Mouse (Mus musculus): Measurements from ENCODE around the gene Rnf167. TPM values are rescaled to one million over a fixed set of nuclear protein-coding genes. Genes with fewer than 3 reads are reported as not detected.

The Rnf167 gene
- polyA plus RNA-seq, 1 experiment: 265 TPM

DNA sequence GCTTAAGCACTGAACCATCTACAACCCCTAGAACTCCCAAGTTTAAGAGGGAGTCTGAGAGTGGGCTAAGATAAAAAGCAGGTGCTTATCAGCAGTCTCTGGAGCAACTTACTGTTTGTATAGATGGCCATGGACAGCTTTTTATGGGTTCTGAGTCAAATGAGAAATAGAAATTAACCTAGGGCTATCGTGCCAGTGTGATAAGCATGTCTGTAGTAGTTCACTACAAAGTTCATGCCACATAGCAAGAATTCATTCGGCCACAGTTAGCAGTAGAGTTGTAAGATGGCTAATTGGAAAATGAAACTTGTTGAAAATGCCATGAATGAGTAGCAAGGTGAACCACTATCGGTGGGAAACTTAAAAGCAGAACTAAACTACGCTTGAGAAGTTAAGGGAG, 1.5 kb downstream of the Rnf167 start:
- peak overlapping the region; percentile 82 for H3K4me3 ChIP-seq (replicated peaks; ENCODE audit: control insufficient read depth, low read depth, low read length)
- 5% methylated on average over 4 of the region's 4 CpGs for WGBS
- peaks cover 8% of the 10 kb centered on the region; the same call in 1 of the 2 replicates for H3K4me1 ChIP-seq (ENCODE audit: control insufficient read depth, insufficient read depth, low read length)
- peak overlapping the region; percentile 89; the same call in 1 of the 2 replicates for H3K27ac ChIP-seq (ENCODE audit: control insufficient read depth, insufficient read depth, low read depth, low read length, poor library complexity)
- TF ChIP-seq CTCF (IDR thresholded peaks at IDR 0.05; ENCODE audit: control insufficient read depth, insufficient read depth, low read length) (no peak), POLR2A (IDR thresholded peaks at IDR 0.05; ENCODE audit: borderline replicate concordance, control insufficient read depth, low read depth, low read length) (no peak)

DNA sequence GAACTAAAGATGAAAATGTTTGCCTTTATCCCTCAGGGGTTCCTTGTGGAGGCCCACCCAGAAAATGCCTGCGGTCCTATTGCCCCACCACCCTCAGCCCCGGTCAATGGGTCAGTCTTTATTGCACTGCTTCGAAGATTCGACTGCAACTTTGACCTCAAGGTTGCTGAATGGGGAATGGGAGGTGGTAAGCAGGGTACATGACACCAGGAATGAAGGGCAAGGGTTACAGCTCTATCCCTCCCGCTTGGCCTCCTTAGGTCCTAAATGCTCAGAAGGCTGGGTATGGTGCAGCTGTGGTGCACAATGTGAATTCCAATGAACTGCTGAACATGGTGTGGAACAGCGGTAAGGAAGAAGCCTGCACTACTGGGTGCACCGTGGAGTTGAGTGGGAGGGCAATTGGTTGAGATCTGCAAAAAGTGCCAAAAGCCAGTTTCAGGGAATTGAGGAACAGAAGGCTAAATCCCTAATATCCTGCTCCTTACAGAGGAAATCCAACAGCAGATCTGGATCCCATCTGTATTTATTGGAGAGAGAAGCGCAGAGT, 2.2 kb downstream of the Rnf167 start:
- peak overlapping the region; percentile 38 for H3K4me3 ChIP-seq (replicated peaks; ENCODE audit: control insufficient read depth, low read depth, low read length)
- H3K4me1 ChIP-seq (ENCODE audit: control insufficient read depth, insufficient read depth, low read length): peaks cover 8% of the 10 kb centered on the region; the same call in 1 of the 2 replicates
- WGBS: 73% methylated on average over 8 of the region's 8 CpGs
- TF ChIP-seq CTCF (IDR thresholded peaks at IDR 0.05; ENCODE audit: control insufficient read depth, insufficient read depth, low read length) (no peak), POLR2A (IDR thresholded peaks at IDR 0.05; ENCODE audit: borderline replicate concordance, control insufficient read depth, low read depth, low read length) (no peak)
- H3K27ac ChIP-seq (ENCODE audit: control insufficient read depth, insufficient read depth, low read depth, low read length, poor library complexity): peak overlapping the region; percentile 46; the same call in 1 of the 2 replicates

DNA sequence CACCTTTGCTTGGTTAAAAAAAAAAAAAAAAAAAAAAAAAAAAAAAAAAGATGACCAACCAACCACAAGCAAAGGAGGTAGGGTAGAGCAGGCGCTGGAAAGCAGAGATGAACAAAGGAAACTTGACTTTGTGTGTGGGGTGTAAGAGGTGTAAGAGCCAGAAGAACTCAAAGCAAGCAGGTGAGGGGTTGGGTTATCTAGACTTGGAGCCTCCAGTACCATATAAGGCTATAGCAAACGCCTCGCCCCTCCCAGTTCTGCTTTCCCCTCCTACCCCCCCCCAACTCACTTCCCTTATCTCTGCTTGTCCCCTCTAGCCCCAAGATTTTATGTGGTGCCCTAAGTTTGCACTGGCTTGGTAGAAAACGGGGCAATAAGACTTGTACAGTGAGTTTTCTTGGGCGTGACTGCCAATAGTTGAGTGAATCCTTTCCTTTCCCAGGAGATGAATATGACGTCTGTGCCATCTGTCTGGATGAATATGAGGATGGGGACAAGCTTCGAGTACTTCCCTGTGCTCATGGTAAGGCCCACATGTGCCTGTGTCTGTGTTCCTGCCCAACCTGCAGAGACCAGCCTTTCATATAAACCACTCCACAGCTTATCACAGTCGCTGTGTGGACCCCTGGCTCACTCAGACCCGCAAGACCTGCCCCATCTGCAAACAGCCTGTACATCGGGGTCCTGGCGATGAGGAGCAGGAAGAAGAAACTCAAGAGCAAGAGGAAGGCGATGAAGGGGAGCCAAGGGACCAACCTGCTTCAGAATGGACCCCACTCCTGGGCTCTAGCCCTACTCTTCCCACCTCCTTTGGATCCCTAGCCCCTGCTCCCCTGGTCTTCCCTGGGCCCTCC, 3.5 kb downstream of the Rnf167 start:
- Histone ChIP-seq H3K4me1 (ENCODE audit: control insufficient read depth, insufficient read depth, low read length) (peaks cover 8% of the 10 kb centered on the region; the same call in 1 of the 2 replicates), H3K27ac (ENCODE audit: control insufficient read depth, insufficient read depth, low read depth, low read length, poor library complexity) (peak overlapping the region; percentile 74), H3K4me3 (replicated peaks; ENCODE audit: control insufficient read depth, low read depth, low read length) (peak overlapping the region; percentile 22)
- TF ChIP-seq CTCF (IDR thresholded peaks at IDR 0.05; ENCODE audit: control insufficient read depth, insufficient read depth, low read length) (no peak), POLR2A (IDR thresholded peaks at IDR 0.05; ENCODE audit: borderline replicate concordance, control insufficient read depth, low read depth, low read length) (peak; percentile 32; the same call in 1 of the 2 replicates)
- WGBS: 29% methylated on average over 12 of the region's 12 CpGs

DNA sequence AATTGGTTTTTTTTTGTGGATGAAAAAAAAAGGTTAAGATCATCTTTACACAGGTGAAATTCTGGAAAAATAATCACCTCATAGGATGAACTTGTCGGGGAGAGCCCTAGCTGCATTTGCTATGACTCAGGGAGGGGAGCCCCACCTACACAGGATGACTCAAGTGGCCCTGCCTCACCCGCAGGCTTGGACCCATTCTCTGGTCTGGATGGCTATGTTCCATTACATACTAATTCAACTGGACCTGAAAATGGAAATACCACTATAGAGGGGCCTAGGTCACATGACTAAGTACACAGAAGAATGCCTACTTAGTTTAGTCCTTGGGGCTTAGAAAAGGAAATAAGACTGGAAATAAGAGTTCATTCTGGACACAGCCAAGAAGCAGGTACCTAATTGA, 4.4 kb downstream of the Rnf167 start:
- 16% methylated on average over 2 of the region's 2 CpGs for WGBS
- no peak for TF ChIP-seq CTCF (IDR thresholded peaks at IDR 0.05; ENCODE audit: control insufficient read depth, insufficient read depth, low read length)
- TF ChIP-seq POLR2A (IDR thresholded peaks at IDR 0.05; ENCODE audit: borderline replicate concordance, control insufficient read depth, low read depth, low read length): no peak
- peaks cover 8% of the 10 kb centered on the region for H3K4me1 ChIP-seq (ENCODE audit: control insufficient read depth, insufficient read depth, low read length)
- H3K27ac ChIP-seq (ENCODE audit: control insufficient read depth, insufficient read depth, low read depth, low read length, poor library complexity): peak overlapping the region; percentile 74; the same call in 1 of the 2 replicates
- peak overlapping the region; percentile 26 for H3K4me3 ChIP-seq (replicated peaks; ENCODE audit: control insufficient read depth, low read depth, low read length)

DNA sequence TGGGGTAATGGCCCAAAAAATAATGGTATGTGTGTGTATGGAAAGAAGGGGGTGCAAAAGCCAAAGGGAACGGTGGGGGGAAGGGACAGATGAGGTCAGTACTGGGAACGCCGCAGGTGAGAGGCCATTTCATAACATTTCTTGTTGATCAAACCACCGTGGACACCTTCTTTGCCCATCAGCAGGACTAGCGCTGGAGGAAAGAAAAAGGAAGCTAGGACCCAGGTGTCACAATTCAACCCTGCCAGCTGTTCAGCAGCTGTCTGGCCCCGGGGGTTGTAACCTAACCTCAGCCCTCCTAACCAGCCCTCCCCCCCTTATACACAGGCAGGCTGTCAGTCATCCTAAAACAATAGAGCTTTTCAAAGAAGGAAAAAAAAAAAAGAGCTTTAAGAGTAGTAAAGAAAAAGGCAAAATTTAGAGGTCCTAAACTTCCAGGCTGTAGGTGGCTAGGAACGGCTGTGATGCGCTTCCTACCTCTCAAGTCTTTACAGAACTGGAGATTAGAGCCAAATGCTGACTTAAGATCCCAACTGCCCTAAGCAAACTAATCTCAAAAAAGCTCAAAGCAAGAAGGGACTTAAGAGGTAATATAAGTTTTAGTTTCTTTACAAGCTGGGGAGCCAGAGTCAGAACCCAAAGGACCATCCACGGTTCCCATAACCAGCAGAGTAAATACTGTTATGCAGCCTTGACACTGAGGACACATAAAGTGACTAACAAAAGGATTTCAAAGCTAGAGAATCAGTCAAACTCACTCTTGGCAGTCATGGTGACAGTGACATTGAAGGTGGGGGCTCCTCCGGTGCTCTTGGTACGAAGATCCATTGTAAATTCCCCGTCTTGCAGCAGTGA, 5.2 kb downstream of the Rnf167 start:
- 16% methylated on average over 12 of the region's 12 CpGs for WGBS
- H3K4me3 ChIP-seq (replicated peaks; ENCODE audit: control insufficient read depth, low read depth, low read length): peak overlapping the region; percentile 98
- H3K4me1 ChIP-seq (ENCODE audit: control insufficient read depth, insufficient read depth, low read length): peaks cover 10% of the 10 kb centered on the region
- peak overlapping the region; percentile 100 for H3K27ac ChIP-seq (ENCODE audit: control insufficient read depth, insufficient read depth, low read depth, low read length, poor library complexity)
- TF ChIP-seq POLR2A (IDR thresholded peaks at IDR 0.05; ENCODE audit: borderline replicate concordance, control insufficient read depth, low read depth, low read length) (no peak), CTCF (IDR thresholded peaks at IDR 0.05; ENCODE audit: control insufficient read depth, insufficient read depth, low read length) (no peak)

DNA sequence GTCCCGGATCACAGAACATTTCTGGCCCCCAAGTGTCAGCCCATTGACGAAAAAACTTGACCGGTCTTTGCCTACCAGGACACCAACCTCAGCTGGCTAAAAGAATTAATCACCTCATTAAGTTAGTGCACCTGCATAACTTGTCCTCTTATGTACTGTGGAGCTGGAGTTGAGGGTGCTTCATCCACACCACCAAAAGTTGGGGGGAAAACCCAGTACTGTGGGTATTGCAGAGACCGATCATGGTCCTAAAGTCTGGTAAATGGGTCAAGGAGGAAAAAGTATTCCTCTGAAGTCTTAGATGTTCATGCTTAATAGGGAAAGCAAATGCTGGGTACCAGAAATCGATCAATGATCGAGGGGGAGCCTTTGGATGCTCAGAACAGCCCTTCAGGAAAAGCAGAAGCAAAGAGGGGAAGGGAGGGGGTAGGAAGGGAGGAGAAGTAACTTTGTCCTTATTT, 5.9 kb downstream of the Rnf167 start:
- WGBS: 8% methylated on average over 6 of the region's 6 CpGs
- Histone ChIP-seq H3K4me1 (ENCODE audit: control insufficient read depth, insufficient read depth, low read length) (peaks cover 10% of the 10 kb centered on the region), H3K4me3 (replicated peaks; ENCODE audit: control insufficient read depth, low read depth, low read length) (peak overlapping the region; percentile 98), H3K27ac (ENCODE audit: control insufficient read depth, insufficient read depth, low read depth, low read length, poor library complexity) (peak overlapping the region; percentile 100)
- TF ChIP-seq CTCF (IDR thresholded peaks at IDR 0.05; ENCODE audit: control insufficient read depth, insufficient read depth, low read length) (no peak), POLR2A (IDR thresholded peaks at IDR 0.05; ENCODE audit: borderline replicate concordance, control insufficient read depth, low read depth, low read length) (no peak)

DNA sequence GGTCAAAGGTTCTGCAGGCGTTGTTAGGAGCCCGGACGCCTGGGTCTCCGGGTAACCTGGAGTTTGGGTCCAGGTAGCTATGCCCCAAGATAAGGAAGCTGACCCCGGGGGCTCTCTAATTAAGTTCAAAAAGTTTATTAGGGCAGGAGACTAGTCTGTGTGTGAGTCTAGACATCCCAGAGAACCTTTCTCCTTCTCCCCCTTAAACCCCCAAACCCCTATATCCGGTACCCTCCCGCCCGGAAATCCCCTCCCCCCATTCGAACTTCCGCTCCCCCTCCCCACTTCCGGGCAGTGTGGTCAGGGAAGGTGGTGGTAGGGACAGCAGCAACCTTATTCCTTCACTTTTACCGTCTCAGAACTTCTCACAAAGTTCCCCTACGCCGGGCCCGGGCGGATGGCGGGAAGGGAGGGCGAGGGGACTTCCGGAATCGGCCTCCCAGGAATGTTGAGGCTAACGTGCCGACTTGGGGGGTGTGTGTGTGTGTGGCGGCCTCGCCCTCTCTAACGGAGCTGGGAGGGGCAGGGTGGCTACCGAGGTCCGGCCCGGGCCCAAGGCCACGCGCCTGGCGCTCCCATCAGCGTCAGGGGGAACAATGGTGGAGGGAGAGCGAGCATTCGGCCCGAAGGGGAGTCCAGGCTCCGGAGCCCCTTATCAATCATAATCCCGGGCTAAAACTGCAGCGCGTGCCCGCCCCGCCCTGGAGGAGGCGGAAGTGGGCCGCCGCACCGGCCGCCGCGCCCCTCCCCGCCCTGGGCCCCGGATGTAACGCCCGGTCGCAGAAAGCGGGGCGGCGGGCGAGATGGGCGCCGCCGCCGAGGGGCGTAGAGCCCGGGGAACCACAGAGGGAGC, 6.5 kb downstream of the Rnf167 start:
- peaks cover 10% of the 10 kb centered on the region for H3K4me1 ChIP-seq (ENCODE audit: control insufficient read depth, insufficient read depth, low read length)
- TF ChIP-seq CTCF (IDR thresholded peaks at IDR 0.05; ENCODE audit: control insufficient read depth, insufficient read depth, low read length) (no peak), POLR2A (IDR thresholded peaks at IDR 0.05; ENCODE audit: borderline replicate concordance, control insufficient read depth, low read depth, low read length) (peak; percentile 37; the same call in 1 of the 2 replicates)
- WGBS: under 1% methylated on average over 63 of the region's 63 CpGs
- H3K27ac ChIP-seq (ENCODE audit: control insufficient read depth, insufficient read depth, low read depth, low read length, poor library complexity): peak overlapping the region; percentile 100
- peak overlapping the region; percentile 98 for H3K4me3 ChIP-seq (replicated peaks; ENCODE audit: control insufficient read depth, low read depth, low read length)

All from bone marrow, adult 2 months (tissue).